Mouse (Mus musculus) heart, postnatal 0 days (tissue): ENCODE data around the gene Bckdha.

Experiments used
- CTCF ChIP-seq: IDR thresholded peaks from 2 replicates; pipeline ENCODE4 v1.5.1; 2016; ENCODE audit warnings: antibody characterized with exemption, control low read depth, low read depth
- EP300 ChIP-seq: IDR thresholded peaks from 2 replicates; pipeline ENCODE4 v1.6.1; 2016; ENCODE audit warnings: antibody characterized with exemption, low read depth

DNA sequence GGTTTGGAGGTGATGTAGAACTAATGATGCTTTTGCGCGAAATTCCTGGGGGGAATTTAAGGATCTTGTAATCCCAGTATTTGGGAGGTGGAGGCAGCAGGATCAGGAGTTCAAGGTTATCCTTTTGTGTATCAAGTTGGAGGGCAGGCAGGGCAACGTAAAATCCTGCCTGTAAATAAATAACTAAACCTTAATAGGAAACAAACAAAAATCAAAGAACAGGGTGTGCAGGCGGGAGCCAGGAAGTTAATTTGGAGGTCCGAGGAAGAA lies 39.1 kb downstream of the Bckdha start:
- TF ChIP-seq CTCF: no peak
- no peak for TF ChIP-seq EP300
